Mouse (Mus musculus) lung, embryonic 16.5 days (tissue): ENCODE results near the gene Washc2. TPM values are rescaled to one million over a fixed set of nuclear protein-coding genes. Genes with fewer than 3 reads are reported as not detected.

Experiments
- ATAC-seq: fragments of 200-750 bp; cut with Nextera tagmentation; 2 replicates; pipeline ENCODE4 v1.8.0; 2017; ENCODE audit warnings: low read depth, mild to moderate bottlenecking, moderate library complexity
- H3K27ac ChIP-seq: fragments of 300-500 bp; sonication (generic); 2 replicates; pipeline ENCODE4 v1.5.1; 2014; ENCODE audit warnings: mild to moderate bottlenecking, control low read depth, low read length
- H3K27me3 ChIP-seq: fragments of 300-500 bp; sonication (generic); 2 replicates; pipeline ENCODE4 v1.6.1; 2014; ENCODE audit warnings: low read depth, low read length, mixed read lengths; ENCODE audit not compliant: control insufficient read depth, insufficient read depth
- H3K36me3 ChIP-seq: fragments of 300-500 bp; sonication (generic); 2 replicates; pipeline ENCODE4 v1.6.1; 2014; ENCODE audit warnings: low read length; ENCODE audit not compliant: control insufficient read depth, insufficient read depth
- H3K4me1 ChIP-seq: fragments of 300-500 bp; sonication (generic); replicated peaks from 2 replicates; pipeline ENCODE4 v1.6.1; 2014; ENCODE audit warnings: low read length, mixed read lengths; ENCODE audit not compliant: control insufficient read depth, insufficient read depth
- H3K4me2 ChIP-seq: fragments of 300-500 bp; sonication (generic); 2 replicates; pipeline ENCODE4 v1.6.1; 2014; ENCODE audit warnings: low read depth, low read length, control low read depth
- H3K4me3 ChIP-seq: fragments of 300-500 bp; sonication (generic); 2 replicates; pipeline ENCODE4 v1.5.1; 2014; ENCODE audit warnings: mild to moderate bottlenecking, low read length, control low read depth
- H3K9ac ChIP-seq: fragments of 300-500 bp; sonication (generic); 2 replicates; pipeline ENCODE4 v1.6.1; 2014; ENCODE audit warnings: low read length, control low read depth
- H3K9me3 ChIP-seq: fragments of 300-500 bp; sonication (generic); 2 replicates; pipeline ENCODE4 v1.6.1; 2016; ENCODE audit warnings: low read length; ENCODE audit not compliant: control insufficient read depth
- WGBS: fragments of 180-500 bp; shearing (Covaris S2); extraction: QIAGEN DNeasy Blood & Tissue Kit; methylation state at CpG from one replicate; pipeline ENCODE4 v1.1.7; 2014; 5-methylcytosine and 5-hydroxymethylcytosine counted together
- polyA plus RNA-seq: library from polyadenylated mRNA; unstranded; fragments of >200 nt; fragmentation: Nextera tagmentation; extraction: Ambion mirVana; gene quantifications from 2 replicates; pipeline ENCODE4 v1.2.1, GENCODE M21; 2015

Gene Washc2
- polyA plus RNA-seq, 1 experiment from 2014 or later = 41.1 TPM

DNA sequence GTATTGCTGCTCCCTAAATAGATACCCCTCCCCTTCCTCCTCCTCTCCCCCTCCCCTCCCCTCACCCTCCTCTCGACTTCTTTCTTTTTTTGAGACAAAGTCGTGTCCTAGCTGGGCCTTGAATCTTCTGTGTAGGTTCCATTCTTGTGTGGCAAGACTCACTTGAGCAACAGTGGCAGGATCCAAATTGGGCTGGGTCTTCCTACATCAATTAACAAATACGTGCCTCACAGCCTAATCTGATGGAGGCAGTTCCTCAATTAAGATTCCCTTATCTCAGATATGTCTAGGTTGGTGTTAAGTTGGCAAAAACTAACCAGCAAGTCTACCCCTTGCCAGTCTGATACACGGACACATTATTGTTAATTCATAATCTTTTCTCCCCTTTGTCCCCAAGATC, 67.9 kb downstream of the Washc2 start:
- 73% methylated on average over 4 of the region's 4 CpGs for WGBS
- Histone ChIP-seq H3K9ac (no peak overlapping the region), H3K27ac (no peak overlapping the region), H3K36me3 (no peaks in the 10 kb centered on the region; the same call in 1 of the 2 replicates), H3K27me3 (no peaks in the 10 kb centered on the region), H3K4me3 (no peak overlapping the region), H3K4me2 (no peak overlapping the region), H3K4me1 (no peaks in the 10 kb centered on the region), H3K9me3 (no peaks in the 10 kb centered on the region)
- no peak for ATAC-seq

DNA sequence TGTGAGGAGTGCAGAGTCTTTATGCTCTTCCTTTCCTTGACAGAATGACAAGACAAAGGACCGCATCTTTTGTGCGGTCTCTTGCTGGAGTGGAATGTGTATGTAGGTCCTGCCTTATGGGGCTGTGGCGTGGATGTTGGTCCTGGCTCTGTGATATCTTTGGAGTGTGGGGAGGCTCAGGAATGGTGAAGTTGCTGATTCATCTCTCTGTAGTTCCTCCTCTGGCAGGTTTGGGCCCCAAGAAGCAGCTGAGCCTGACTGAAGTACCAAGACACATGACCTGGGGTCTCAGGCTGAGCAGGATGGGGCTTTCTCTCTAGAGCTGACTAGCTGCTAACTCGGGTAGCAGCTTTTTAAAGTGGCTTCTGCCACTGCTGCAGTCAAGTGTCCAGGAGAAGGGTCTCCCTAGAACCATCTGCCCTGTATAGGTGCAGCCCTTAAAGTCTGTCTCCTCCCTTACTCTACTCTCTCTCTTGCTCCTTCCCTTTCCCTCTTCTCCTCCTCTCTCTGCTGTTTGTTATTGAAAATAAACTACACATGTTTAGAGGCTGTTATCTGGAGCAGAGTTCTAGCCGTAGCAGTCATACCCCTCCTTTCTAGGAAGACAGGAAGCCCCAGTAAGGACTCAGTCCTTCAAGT, 71.0 kb downstream of the Washc2 start:
- Histone ChIP-seq H3K9ac (no peak overlapping the region), H3K36me3 (no peaks in the 10 kb centered on the region; the same call in 1 of the 2 replicates), H3K9me3 (no peaks in the 10 kb centered on the region), H3K4me2 (no peak overlapping the region), H3K27ac (no peak overlapping the region), H3K27me3 (no peaks in the 10 kb centered on the region), H3K4me1 (no peaks in the 10 kb centered on the region), H3K4me3 (no peak overlapping the region)
- ATAC-seq = no peak
- 72% methylated on average over 5 of the region's 5 CpGs for whole genome bisulfite sequencing

DNA sequence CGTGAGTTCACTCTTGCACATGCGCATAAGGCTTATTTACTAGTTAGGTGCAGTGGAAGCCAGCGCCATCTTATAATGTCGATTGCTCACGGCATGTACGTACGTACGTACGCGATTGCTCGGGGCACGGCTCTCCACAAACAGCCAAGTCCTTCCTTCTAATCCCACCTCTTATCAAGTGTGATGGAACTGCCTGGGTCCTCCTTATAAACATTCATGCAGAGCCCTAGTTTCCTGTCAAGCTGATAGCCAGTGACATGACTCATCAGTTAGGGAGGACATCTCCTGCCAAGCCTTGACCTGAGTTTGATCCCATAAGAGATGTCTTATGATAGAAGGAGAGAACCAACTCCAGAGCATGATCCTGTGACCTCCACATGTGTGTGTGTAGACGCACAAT, 73.2 kb downstream of the Washc2 start:
- H3K4me3 ChIP-seq = no peak overlapping the region
- H3K4me1 ChIP-seq = no peaks in the 10 kb centered on the region
- no peaks in the 10 kb centered on the region; the same call in 1 of the 2 replicates for H3K36me3 ChIP-seq
- no peaks in the 10 kb centered on the region for H3K9me3 ChIP-seq
- H3K27me3 ChIP-seq = no peaks in the 10 kb centered on the region
- no peak overlapping the region for H3K4me2 ChIP-seq
- no peak overlapping the region for H3K9ac ChIP-seq
- WGBS = 85% methylated on average over 13 of the region's 13 CpGs
- ATAC-seq = no peak
- H3K27ac ChIP-seq = no peak overlapping the region

DNA sequence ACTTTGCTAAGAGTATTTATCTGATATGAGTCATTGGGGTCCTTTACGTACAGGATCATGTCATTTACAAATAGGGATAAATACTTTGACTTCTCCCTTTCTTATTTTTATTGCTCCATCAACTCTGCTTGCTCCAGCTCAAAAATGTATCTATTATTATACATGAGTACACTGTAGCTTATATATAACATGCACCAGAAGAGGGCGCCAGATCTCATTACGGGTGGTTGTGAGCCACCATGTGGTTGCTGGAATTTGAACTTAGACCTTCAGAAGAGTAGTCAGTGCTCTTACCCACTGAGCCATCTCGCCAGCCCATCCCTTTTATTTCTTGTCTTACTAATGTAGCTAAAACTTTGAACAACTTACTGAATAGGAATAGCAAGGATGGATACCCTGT, 74.7 kb downstream of the Washc2 start:
- H3K9ac ChIP-seq = no peak overlapping the region
- no peak for ATAC-seq
- H3K4me2 ChIP-seq = no peak overlapping the region
- no peaks in the 10 kb centered on the region for H3K9me3 ChIP-seq
- no peak overlapping the region for H3K27ac ChIP-seq
- no peaks in the 10 kb centered on the region for H3K4me1 ChIP-seq
- no peaks in the 10 kb centered on the region; the same call in 1 of the 2 replicates for H3K36me3 ChIP-seq
- no peaks in the 10 kb centered on the region for H3K27me3 ChIP-seq
- WGBS = 51% methylated on average over 4 of the region's 4 CpGs
- H3K4me3 ChIP-seq = no peak overlapping the region

DNA sequence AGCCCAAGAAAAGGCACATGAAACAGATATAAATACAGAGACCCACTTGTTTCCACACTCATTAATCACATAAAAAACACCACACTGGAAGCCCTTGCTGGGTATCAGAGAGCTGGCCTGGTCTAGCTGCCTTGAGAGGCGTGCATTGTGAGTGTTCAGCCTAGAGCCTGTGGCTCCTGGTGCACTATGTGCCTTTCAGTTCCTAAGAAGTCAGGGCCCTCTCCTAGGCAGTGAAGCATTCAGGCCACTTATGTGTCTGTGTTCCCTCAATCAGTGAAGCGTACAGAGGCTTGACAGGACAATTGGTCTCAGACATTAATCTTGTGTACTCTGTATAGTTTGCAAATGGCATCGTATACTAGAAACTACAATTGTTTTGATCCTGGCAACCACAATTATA, 75.4 kb downstream of the Washc2 start:
- H3K36me3 ChIP-seq = no peaks in the 10 kb centered on the region; the same call in 1 of the 2 replicates

DNA sequence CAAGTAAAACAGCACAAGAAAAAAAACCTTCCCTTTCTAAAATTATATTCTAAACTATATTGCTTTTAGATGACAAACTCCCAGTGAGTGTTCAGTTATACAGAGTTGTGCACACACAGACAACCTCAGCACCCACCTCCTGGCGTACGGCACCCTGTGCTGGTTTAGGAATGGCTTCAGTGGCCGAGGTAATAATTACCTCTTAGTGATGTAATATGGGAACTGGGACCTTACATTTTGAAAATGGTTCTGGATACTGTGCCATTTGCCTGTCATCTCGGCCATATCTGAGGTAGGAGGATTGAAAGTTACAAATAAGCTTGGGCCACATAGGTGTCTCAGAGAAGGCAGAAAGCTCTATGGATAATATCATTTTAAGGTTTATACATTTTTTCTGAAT, 78.5 kb downstream of the Washc2 start:
- H3K27ac ChIP-seq = no peak overlapping the region
- H3K9ac ChIP-seq = no peak overlapping the region
- H3K27me3 ChIP-seq = no peaks in the 10 kb centered on the region
- 87% methylated on average over 4 of the region's 4 CpGs for WGBS
- no peaks in the 10 kb centered on the region for H3K9me3 ChIP-seq
- H3K36me3 ChIP-seq = no peaks in the 10 kb centered on the region
- ATAC-seq = no peak
- no peak overlapping the region for H3K4me3 ChIP-seq
- H3K4me1 ChIP-seq = no peaks in the 10 kb centered on the region
- H3K4me2 ChIP-seq = no peak overlapping the region

More for the DNA sequence above, 75.4 kb downstream of the Washc2 start:
- Histone ChIP-seq H3K4me3 (no peak overlapping the region), H3K27ac (no peak overlapping the region), H3K4me2 (no peak overlapping the region), H3K4me1 (no peaks in the 10 kb centered on the region), H3K9ac (no peak overlapping the region), H3K27me3 (no peaks in the 10 kb centered on the region), H3K9me3 (no peaks in the 10 kb centered on the region)
- WGBS = 81% methylated on average over 3 of the region's 3 CpGs
- no peak for ATAC-seq

DNA sequence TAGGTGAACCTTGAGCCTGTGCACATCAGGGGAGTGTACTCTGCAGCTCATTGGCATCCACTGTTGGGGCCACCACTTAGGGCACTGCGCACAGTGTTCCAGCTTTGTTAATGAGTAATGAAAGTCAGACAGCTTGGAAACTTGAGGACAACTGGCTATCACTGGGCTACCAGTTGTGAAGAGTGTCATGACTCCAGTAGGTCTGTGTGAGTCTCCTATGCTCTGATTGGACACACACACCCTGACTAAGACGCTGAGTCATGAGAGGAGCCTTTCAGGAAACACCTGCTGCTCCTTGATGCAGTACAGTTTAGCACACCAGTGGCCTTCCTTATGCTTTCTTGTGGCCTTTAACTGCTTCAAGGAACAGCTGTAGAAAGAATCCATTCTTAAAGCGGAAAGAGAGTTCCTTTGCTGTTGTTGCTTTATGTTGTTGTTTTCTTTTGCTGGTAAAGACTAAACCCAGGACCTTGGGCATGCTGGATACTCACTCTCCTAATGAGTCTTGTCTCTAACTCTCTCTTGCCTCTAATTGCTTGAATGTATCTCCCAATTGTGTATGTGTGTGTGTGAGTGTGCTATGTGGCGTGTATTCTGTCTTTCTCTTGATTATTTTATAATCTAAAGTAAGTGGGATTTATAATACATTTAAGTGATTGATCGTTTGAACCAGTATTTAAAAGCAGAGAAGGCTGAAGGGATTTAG, 79.2 kb downstream of the Washc2 start:
- no peak overlapping the region for H3K9ac ChIP-seq
- no peaks in the 10 kb centered on the region for H3K36me3 ChIP-seq
- no peak overlapping the region for H3K4me3 ChIP-seq
- 64% methylated on average over 5 of the region's 5 CpGs for WGBS
- H3K9me3 ChIP-seq = no peaks in the 10 kb centered on the region
- H3K27me3 ChIP-seq = no peaks in the 10 kb centered on the region
- H3K27ac ChIP-seq = no peak overlapping the region
- ATAC-seq = no peak
- H3K4me2 ChIP-seq = no peak overlapping the region
- no peaks in the 10 kb centered on the region for H3K4me1 ChIP-seq

DNA sequence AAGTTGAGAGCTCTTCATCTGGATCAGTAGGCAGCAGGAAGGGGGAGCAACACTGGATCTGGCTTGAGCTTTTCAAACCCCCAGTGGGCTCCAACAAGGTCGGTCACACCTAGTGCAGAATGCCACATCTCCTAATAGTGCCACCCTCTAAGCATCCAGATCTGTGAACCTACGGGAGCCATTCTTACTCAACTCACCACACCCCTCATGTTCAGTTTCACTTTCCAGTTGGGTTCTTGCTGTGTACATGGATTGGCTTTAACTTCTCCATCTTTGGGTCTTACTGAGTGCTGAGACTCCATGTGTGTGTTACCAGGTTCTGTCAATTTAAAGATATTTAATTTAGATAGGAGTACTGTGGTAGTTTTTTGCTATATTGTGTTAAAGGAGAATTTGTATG, 103.6 kb downstream of the Washc2 start:
- Histone ChIP-seq H3K4me3 (no peak overlapping the region), H3K27me3 (no peaks in the 10 kb centered on the region), H3K9me3 (no peaks in the 10 kb centered on the region), H3K27ac (no peak overlapping the region), H3K4me1 (no peaks in the 10 kb centered on the region), H3K36me3 (no peaks in the 10 kb centered on the region), H3K4me2 (no peak overlapping the region), H3K9ac (no peak overlapping the region)
- 91% methylated on average over 2 of the region's 2 CpGs for WGBS
- no peak for ATAC-seq
